Mouse (Mus musculus) gastrocnemius, adult 8-10 months (tissue): ENCODE results near the gene Pitx1. TPM values are rescaled to one million over a fixed set of nuclear protein-coding genes. Genes with fewer than 3 reads are reported as not detected.
A peak's percentile ranks its signal among the peaks of the same experiment; 100 is the strongest.

Experiments
- DNase-seq, 2 experiments: peaks; one replicate each; pipeline ENCODE4 v3.0.0; 2022; ENCODE audit warnings: low spot score in 2 of 2
- total RNA-seq, 4 experiments: library from RNA; stranded (reverse); gene quantifications; 2 replicates each; pipeline ENCODE4 v1.2.4; 2022

Pitx1 gene
- under 1 TPM; 0.12 to 0.27 (median 0.21) TPM for total RNA-seq

GRCm38 (mm10) chr13:55836142-55836625 is at the start of gene Pitx1:
TSS of gene Pitx1 (minus strand) at chr13:55836192.
- DNase-seq: no peak

- no peak for DNase-seq
Measured at GRCm38 (mm10) chr13:55881431-55882202, 45.6 kb upstream of the Pitx1 start.

- no peak for DNase-seq
Measured at GRCm38 (mm10) chr13:55878353-55878752, 42.4 kb upstream of the Pitx1 start.

GRCm38 (mm10) chr13:55871410-55871809 is 35.4 kb upstream of the Pitx1 start:
- DNase-seq: no peak

GRCm38 (mm10) chr13:55870001-55870400 is 34.0 kb upstream of the Pitx1 start:
- DNase-seq: no peak

GRCm38 (mm10) chr13:55867540-55868103 is 31.6 kb upstream of the Pitx1 start:
- no peak for DNase-seq

GRCm38 (mm10) chr13:55860483-55860882 is 24.5 kb upstream of the Pitx1 start:
- no peak for DNase-seq

- no peak for DNase-seq
Measured at GRCm38 (mm10) chr13:55858463-55858862, 22.5 kb upstream of the Pitx1 start.

GRCm38 (mm10) chr13:55855793-55856192 is 19.8 kb upstream of the Pitx1 start:
- peak in 1 of 2 experiments; percentile 50 for DNase-seq

- DNase-seq: no peak
Measured at GRCm38 (mm10) chr13:55852205-55852604, 16.2 kb upstream of the Pitx1 start.

- peak; percentile 64 to 76 for DNase-seq
Measured at GRCm38 (mm10) chr13:55850726-55851125, 14.7 kb upstream of the Pitx1 start.

- no peak for DNase-seq
Measured at GRCm38 (mm10) chr13:55848604-55849190, 12.7 kb upstream of the Pitx1 start.

- no peak for DNase-seq
Measured at GRCm38 (mm10) chr13:55847805-55848204, 11.8 kb upstream of the Pitx1 start.

- no peak for DNase-seq
Measured at GRCm38 (mm10) chr13:55843700-55844099, 7.7 kb upstream of the Pitx1 start.

- no peak for DNase-seq
Measured at GRCm38 (mm10) chr13:55840223-55840622, 4.2 kb upstream of the Pitx1 start.

GRCm38 (mm10) chr13:55836786-55837780 is 1.1 kb upstream of the Pitx1 start:
- no peak for DNase-seq

GRCm38 (mm10) chr13:55835548-55836097 is 369 bp downstream of the Pitx1 start:
- no peak for DNase-seq

GRCm38 (mm10) chr13:55834667-55835066 is 1.3 kb downstream of the Pitx1 start:
- no peak for DNase-seq

GRCm38 (mm10) chr13:55833921-55834320 is 2.1 kb downstream of the Pitx1 start:
- no peak for DNase-seq

- no peak for DNase-seq
Measured at GRCm38 (mm10) chr13:55832602-55833001, 3.4 kb downstream of the Pitx1 start.

- DNase-seq: no peak
Measured at GRCm38 (mm10) chr13:55831722-55832160, 4.3 kb downstream of the Pitx1 start.
